Mouse (Mus musculus) small intestine, adult 2 months (tissue): ENCODE results near the gene Gstt3.

ENCODE experiments used
- CTCF ChIP-seq: fragments of 200-500 bp; IDR thresholded peaks from 2 replicates; pipeline ENCODE4 v1.5.1; 2012; ENCODE audit warnings: low read depth, mild to moderate bottlenecking, control low read depth, inconsistent platforms, low read length, moderate library complexity, mixed read lengths; ENCODE audit not compliant: insufficient replicate concordance, insufficient read length; ENCODE audit errors: extremely low read depth
- POLR2A ChIP-seq: fragments of 200-500 bp; IDR thresholded peaks from 2 replicates; pipeline ENCODE4 v1.6.1; 2012; ENCODE audit warnings: low read depth, mild to moderate bottlenecking, control low read depth, inconsistent platforms, low read length, moderate library complexity

GRCm38 (mm10) chr10:75774102-75774501, 7.1 kb downstream of the Gstt3 start:
- TF ChIP-seq CTCF: no peak
- no peak for TF ChIP-seq POLR2A
